Mouse (Mus musculus): ENCODE measurements around the gene Gm17079. TPM values are rescaled to one million over a fixed set of nuclear protein-coding genes. Genes with fewer than 3 reads are reported as not detected.
A peak's percentile ranks its signal among the peaks of the same experiment; 100 is the strongest.
"Not testable (repeated sequence)": the region's sequence is repeated elsewhere in the genome, so short reads cannot be mapped to it uniquely, and the experiment has no call there.

The Gm17079 gene
- not detected in 2 replicates for total RNA-seq (2014; rRNA removed)
- polyA plus RNA-seq (2015; fragmentation: Nextera tagmentation; extraction: Ambion mirVana): not detected in 2 replicates

DNA sequence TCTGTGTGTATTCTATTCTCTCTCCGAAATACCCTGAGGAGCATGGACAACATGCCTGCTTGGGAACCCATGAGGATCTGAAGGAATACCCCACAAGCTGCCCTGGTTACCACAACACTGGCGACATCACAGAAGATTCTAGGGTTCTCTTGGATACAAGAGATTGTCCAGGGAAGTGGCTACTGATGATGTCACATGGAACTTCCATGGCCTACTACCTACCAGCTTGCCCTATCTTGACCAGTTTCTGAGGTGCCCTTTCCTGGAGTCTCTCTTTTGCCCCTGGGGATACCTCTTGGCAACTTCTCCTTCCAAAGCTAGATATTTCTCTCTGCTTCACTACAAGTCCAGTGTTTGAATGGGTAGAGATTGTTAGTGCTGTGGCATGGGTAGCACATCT, at the start of gene Gm17079:
Gene Gm17079, minus strand, starts transcription at position 101 of the 400 bp plus-strand sequence.
- H3K9me3 ChIP-seq (ENCODE audit: low read length); H3K4me2 ChIP-seq (ENCODE audit: low read depth); H3K9ac ChIP-seq; H3K4me1 ChIP-seq (ENCODE audit: insufficient read depth); DNase-seq; H3K36me3 ChIP-seq (ENCODE audit: insufficient read depth); ATAC-seq; H3K4me3 ChIP-seq (ENCODE audit: low read depth, low read length); H3K27ac ChIP-seq (ENCODE audit: low read depth, low read length); H3K27me3 ChIP-seq (ENCODE audit: insufficient read depth, low read length): not testable (repeated sequence)
- 88% methylated on average over 1 of the region's 2 CpGs for WGBS

DNA sequence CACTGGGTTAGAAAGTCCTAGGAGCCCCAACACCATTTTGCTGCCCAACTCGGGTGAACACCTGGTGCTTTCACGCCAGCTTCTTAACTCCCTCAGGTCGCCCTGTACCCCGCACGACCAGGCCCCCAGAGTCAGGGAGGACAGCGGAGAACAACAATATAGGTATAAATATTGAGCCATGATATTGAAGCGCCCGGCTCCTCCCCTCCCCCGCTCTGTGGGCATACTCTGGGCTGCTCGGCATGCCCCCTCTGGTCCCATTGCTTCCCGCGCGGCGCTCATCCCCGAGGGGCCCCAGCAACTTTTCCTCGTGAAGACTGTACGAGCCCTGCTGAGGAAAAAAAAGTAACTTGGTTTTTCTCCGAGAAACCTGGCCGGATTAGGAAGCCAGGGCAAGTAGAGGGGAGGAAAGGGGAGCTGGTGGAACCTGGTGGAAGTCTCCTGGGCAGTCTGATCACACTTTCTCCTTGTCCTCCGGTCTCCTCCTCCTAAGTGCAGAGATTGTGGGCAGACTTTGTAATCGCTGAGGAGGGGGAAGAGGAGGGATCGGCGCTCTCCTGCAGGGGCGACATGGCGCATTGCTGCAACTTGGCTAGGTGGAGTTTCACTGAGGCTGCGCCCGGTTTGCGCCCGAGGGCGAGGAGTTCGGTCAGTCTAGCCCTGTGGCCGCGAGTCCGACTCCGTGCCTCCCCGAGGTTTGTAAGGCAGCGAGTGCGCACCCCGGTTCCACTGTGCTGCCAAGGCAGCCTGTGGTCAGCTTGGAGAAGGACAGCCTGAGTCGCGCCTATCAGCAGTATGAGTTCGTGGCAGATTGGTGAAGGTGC, 45.3 kb upstream of the Gm17079 start:
- 2% methylated on average over 40 of the region's 42 CpGs for WGBS
- DNase-seq (no peak), ATAC-seq (peak; percentile 36; the same call in 1 of the 2 replicates)
- Histone ChIP-seq H3K27me3 (ENCODE audit: insufficient read depth, low read length) (peaks cover 30% of the 10 kb centered on the region), H3K4me3 (ENCODE audit: low read depth, low read length) (peak overlapping the region; percentile 23), H3K27ac (ENCODE audit: low read depth, low read length) (no peak overlapping the region), H3K9me3 (ENCODE audit: low read length) (no peaks in the 10 kb centered on the region), H3K4me2 (ENCODE audit: low read depth) (peak overlapping the region; percentile 54), H3K9ac (no peak overlapping the region), H3K36me3 (ENCODE audit: insufficient read depth) (no peaks in the 10 kb centered on the region), H3K4me1 (ENCODE audit: insufficient read depth) (peaks cover 10% of the 10 kb centered on the region; the same call in 1 of the 2 replicates)
- no peak for TF ChIP-seq CTCF (IDR thresholded peaks at IDR 0.05; ENCODE audit: low read depth)

DNA sequence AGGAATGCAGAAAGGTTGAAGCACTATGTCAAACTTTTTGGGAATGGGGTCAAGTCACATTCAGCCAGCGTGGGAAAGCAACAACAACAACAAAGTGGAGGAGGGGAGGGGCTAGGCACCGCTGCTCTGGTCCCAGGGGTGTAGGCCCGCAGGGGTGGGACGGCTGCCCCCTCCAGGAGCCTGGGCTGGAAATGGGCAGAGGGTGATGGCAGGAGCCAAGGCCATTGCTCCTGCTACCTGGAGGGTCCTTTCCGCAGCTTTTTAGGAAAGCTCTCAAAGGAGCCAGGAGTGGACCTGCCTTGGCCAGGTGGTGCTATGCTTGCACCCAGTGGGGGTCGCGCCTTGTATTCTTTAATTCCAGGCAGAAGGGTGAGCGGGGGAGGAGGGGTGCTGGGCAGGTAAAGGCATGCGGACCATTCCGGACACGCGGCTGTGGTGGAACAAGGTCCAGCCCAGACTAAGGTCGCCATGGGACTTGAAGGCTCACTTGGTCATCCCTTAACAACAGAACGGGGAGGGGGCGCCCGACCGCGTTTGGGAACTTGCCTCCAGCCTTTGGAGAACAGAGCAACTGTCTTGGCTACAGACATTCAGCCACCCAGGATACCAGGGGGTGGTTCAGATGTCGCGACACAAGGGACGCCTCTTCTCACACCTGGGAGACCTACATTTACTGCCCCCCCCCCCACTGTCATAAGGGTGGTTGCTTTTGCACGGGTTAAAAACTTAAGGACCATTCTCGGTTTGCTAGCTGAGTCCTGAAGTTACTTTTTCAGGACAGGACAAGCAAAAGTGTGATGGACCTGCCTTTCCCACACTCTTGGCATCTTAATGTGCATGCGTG, 44.1 kb upstream of the Gm17079 start:
- ATAC-seq: peak; percentile 20; the same call in 1 of the 2 replicates

DNA sequence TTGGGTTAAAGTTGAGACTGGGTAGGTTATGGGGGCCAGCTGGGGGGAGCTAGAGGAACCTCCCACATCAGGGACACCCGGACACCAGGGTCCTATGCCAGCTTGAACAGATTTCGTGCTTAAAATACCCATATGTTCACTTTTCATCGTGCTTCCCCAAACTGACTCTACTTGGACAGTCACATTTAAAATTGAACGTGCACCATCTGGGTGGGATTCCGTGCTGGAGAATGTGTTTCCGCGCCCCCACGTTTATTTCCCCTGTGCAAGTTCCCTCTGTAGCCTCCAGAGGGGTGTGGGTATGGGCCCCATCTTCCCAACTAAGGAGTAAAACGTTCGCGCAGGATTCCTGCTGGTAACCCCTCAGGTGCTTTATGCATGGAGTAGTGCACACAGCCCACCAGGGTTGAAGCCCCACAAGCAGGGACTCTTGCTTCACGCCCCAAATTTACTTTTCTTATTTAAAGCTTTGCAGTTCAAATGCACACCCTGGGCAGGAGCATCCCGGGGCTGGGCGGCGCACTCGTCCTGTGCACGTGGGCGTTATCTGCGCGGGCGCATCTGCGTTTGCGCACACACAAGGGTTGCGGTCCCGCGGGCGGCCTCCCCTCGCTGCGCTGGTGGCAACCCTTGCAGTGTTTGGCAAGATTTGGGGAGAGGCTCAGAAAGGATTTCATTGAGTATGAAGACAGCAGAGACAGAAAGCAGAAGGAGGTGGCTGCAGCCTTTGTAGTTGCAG, 43.3 kb upstream of the Gm17079 start:
- peak; percentile 1; the same call in 1 of the 2 replicates for TF ChIP-seq CTCF (IDR thresholded peaks at IDR 0.05; ENCODE audit: low read depth)
- peak overlapping the region; percentile 50 for H3K4me2 ChIP-seq (ENCODE audit: low read depth)
- WGBS: 3% methylated on average over 29 of the region's 29 CpGs
- H3K4me3 ChIP-seq (ENCODE audit: low read depth, low read length): peak overlapping the region; percentile 31
- ATAC-seq: peak; percentile 50
- peaks cover 10% of the 10 kb centered on the region; the same call in 1 of the 2 replicates for H3K4me1 ChIP-seq (ENCODE audit: insufficient read depth)
- no peak overlapping the region for H3K9ac ChIP-seq
- no peaks in the 10 kb centered on the region for H3K9me3 ChIP-seq (ENCODE audit: low read length)
- peak; percentile 13 for DNase-seq
- H3K27ac ChIP-seq (ENCODE audit: low read depth, low read length): no peak overlapping the region
- H3K27me3 ChIP-seq (ENCODE audit: insufficient read depth, low read length): peaks cover 30% of the 10 kb centered on the region
- H3K36me3 ChIP-seq (ENCODE audit: insufficient read depth): no peaks in the 10 kb centered on the region

More for the DNA sequence above, 44.1 kb upstream of the Gm17079 start:
- Histone ChIP-seq H3K36me3 (ENCODE audit: insufficient read depth) (no peaks in the 10 kb centered on the region), H3K4me2 (ENCODE audit: low read depth) (peak overlapping the region; percentile 50), H3K9ac (no peak overlapping the region), H3K4me1 (ENCODE audit: insufficient read depth) (peaks cover 10% of the 10 kb centered on the region; the same call in 1 of the 2 replicates), H3K9me3 (ENCODE audit: low read length) (no peaks in the 10 kb centered on the region), H3K4me3 (ENCODE audit: low read depth, low read length) (peak overlapping the region; percentile 31), H3K27me3 (ENCODE audit: insufficient read depth, low read length) (peaks cover 30% of the 10 kb centered on the region), H3K27ac (ENCODE audit: low read depth, low read length) (no peak overlapping the region)
- TF ChIP-seq CTCF (IDR thresholded peaks at IDR 0.05; ENCODE audit: low read depth): no peak
- no peak for DNase-seq
- WGBS: 2% methylated on average over 24 of the region's 24 CpGs

DNA sequence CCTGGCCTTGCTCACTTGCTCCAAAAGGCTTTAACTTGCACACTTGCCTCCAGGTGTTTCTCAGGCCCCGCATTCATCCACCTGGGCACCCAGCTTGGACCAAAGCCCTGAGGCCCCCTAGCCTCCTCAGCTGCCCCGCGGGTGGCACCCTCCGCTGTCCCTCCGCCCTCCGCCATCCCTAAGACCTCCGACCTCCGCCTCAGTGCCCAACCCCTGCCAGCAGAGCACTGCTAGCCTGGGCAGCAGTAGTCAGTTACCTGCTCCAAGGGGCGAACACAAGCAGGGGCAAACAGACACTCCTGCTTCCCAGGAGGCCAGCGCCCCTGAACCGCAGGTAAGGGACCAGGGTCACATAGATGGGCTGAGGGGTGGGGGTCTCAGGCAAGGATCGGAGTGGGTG, 42.7 kb upstream of the Gm17079 start:
- no peak overlapping the region for H3K9ac ChIP-seq
- no peaks in the 10 kb centered on the region for H3K9me3 ChIP-seq (ENCODE audit: low read length)
- DNase-seq (no peak), ATAC-seq (0 out of 2 replicates have a peak, but pooled peaks have one; percentile 18)
- peaks cover 30% of the 10 kb centered on the region for H3K27me3 ChIP-seq (ENCODE audit: insufficient read depth, low read length)
- TF ChIP-seq CTCF (IDR thresholded peaks at IDR 0.05; ENCODE audit: low read depth): no peak
- peaks cover 10% of the 10 kb centered on the region; the same call in 1 of the 2 replicates for H3K4me1 ChIP-seq (ENCODE audit: insufficient read depth)
- H3K4me3 ChIP-seq (ENCODE audit: low read depth, low read length): no peak overlapping the region
- H3K4me2 ChIP-seq (ENCODE audit: low read depth): no peak overlapping the region
- H3K27ac ChIP-seq (ENCODE audit: low read depth, low read length): no peak overlapping the region
- 14% methylated on average over 12 of the region's 12 CpGs for WGBS
- no peaks in the 10 kb centered on the region for H3K36me3 ChIP-seq (ENCODE audit: insufficient read depth)

DNA sequence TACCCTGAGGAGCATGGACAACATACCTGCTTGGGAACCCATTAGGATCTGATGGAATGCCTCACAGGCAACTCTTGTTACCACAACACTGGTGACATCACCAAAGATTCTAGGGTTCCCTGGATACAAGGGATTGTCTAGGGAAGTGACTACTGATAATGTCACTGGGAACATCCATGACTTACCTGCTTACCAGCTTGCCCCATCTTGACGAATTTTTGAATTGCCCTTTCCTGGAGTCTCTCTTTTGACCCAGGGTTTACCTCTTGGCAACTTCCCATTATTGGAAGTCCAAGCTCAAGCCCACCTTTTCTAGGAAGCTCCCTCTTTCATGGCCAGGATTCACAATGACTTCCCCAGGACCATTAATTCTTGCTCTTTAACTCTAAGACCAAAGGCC, 21.8 kb upstream of the Gm17079 start, which contains the start of gene Gm5800:
Gene Gm5800, minus strand, starts transcription at position 101 of the 400 bp plus-strand sequence.
- ATAC-seq (no peak), DNase-seq (no peak)
- H3K4me2 ChIP-seq (ENCODE audit: low read depth): no peak within 1 kb of the TSS
- no peaks in the 10 kb centered on the region for H3K9me3 ChIP-seq (ENCODE audit: low read length)
- no peaks in the 10 kb centered on the region for H3K27me3 ChIP-seq (ENCODE audit: insufficient read depth, low read length)
- H3K27ac ChIP-seq (ENCODE audit: low read depth, low read length): no peak within 1 kb of the TSS
- WGBS: 64% methylated on average over 1 of the region's 1 CpGs
- no peak for TF ChIP-seq CTCF (IDR thresholded peaks at IDR 0.05; ENCODE audit: low read depth)
- no peaks in the 10 kb centered on the region for H3K36me3 ChIP-seq (ENCODE audit: insufficient read depth)
- no peak within 1 kb of the TSS for H3K4me3 ChIP-seq (ENCODE audit: low read depth, low read length)
- no peak within 1 kb of the TSS for H3K9ac ChIP-seq
- no peaks in the 10 kb centered on the region for H3K4me1 ChIP-seq (ENCODE audit: insufficient read depth)

All from forebrain, postnatal 0 days (tissue).